Mouse (Mus musculus) intestine, embryonic 15.5 days (tissue): ENCODE measurements around the gene Hagh. TPM values are rescaled to one million over a fixed set of nuclear protein-coding genes. Genes with fewer than 3 reads are reported as not detected.

ENCODE experiments used
- ATAC-seq: fragments of 200-750 bp; cut with Nextera tagmentation; 2 replicates; pipeline ENCODE4 v1.8.0; 2017; ENCODE audit warnings: moderate TSS enrichment, moderate library complexity
- H3K27ac ChIP-seq: fragments of 300-500 bp; sonication (generic); 2 replicates; pipeline ENCODE4 v1.5.1; 2015; ENCODE audit warnings: mild to moderate bottlenecking, inconsistent platforms
- H3K27me3 ChIP-seq: fragments of 300-500 bp; sonication (generic); replicated peaks from 2 replicates; pipeline ENCODE4 v1.6.1; 2015; ENCODE audit warnings: inconsistent platforms
- H3K36me3 ChIP-seq: fragments of 300-500 bp; sonication (generic); 2 replicates; pipeline ENCODE4 v1.6.1; 2015; ENCODE audit warnings: inconsistent platforms
- H3K4me1 ChIP-seq: fragments of 300-500 bp; sonication (generic); replicated peaks from 2 replicates; pipeline ENCODE4 v1.6.1; 2015; ENCODE audit warnings: inconsistent platforms
- H3K4me2 ChIP-seq: fragments of 300-500 bp; sonication (generic); replicated peaks from 2 replicates; pipeline ENCODE4 v1.6.1; 2015; ENCODE audit warnings: mild to moderate bottlenecking, inconsistent platforms
- H3K4me3 ChIP-seq: fragments of 300-500 bp; sonication (generic); replicated peaks from 2 replicates; pipeline ENCODE4 v1.5.1; 2015; ENCODE audit warnings: inconsistent platforms
- H3K9ac ChIP-seq: fragments of 300-500 bp; sonication (generic); 2 replicates; pipeline ENCODE4 v1.6.1; 2015; ENCODE audit warnings: inconsistent platforms
- H3K9me3 ChIP-seq: fragments of 300-500 bp; sonication (generic); 2 replicates; pipeline ENCODE4 v1.6.1; 2016; ENCODE audit warnings: inconsistent platforms
- WGBS: fragments of 180-500 bp; shearing (Covaris S2); methylation state at CpG from one replicate; pipeline ENCODE4 v1.1.7; 2015; 5-methylcytosine and 5-hydroxymethylcytosine counted together
- polyA plus RNA-seq: library from polyadenylated mRNA; unstranded; fragments of >200 nt; fragmentation: Nextera tagmentation; extraction: Ambion mirVana; gene quantifications from 2 replicates; pipeline ENCODE4 v1.2.1, GENCODE M21; 2015

Gene Hagh
- polyA plus RNA-seq, 1 experiment from 2014 or later, result 55.1 TPM

GRCm38 (mm10) chr17:24877336-24878116 is 37.6 kb downstream of the Hagh start:
- no peaks in the 10 kb centered on the region for H3K27me3 ChIP-seq
- 40% methylated on average over 10 of the region's 10 CpGs for WGBS
- no peaks in the 10 kb centered on the region for H3K36me3 ChIP-seq
- peak overlapping the region; percentile 23; the same call in 1 of the 2 replicates for H3K9ac ChIP-seq
- ATAC-seq, result peak; percentile 61
- H3K27ac ChIP-seq, result peak overlapping the region; percentile 71
- H3K4me2 ChIP-seq, result peak overlapping the region; percentile 41
- H3K4me1 ChIP-seq, result peaks cover 8% of the 10 kb centered on the region; the same call in 1 of the 2 replicates
- no peaks in the 10 kb centered on the region for H3K9me3 ChIP-seq
- H3K4me3 ChIP-seq, result no peak overlapping the region

- Histone ChIP-seq H3K27me3 (no peaks in the 10 kb centered on the region), H3K4me3 (no peak overlapping the region), H3K9me3 (no peaks in the 10 kb centered on the region), H3K4me2 (peak overlapping the region; percentile 41), H3K4me1 (peaks cover 8% of the 10 kb centered on the region; the same call in 1 of the 2 replicates), H3K27ac (peak overlapping the region; percentile 71), H3K36me3 (peaks cover 4% of the 10 kb centered on the region; the same call in 1 of the 2 replicates), H3K9ac (peak overlapping the region; percentile 23; the same call in 1 of the 2 replicates)
- 21% methylated on average over 5 of the region's 5 CpGs for WGBS
- peak; percentile 68 for ATAC-seq
Observed at GRCm38 (mm10) chr17:24878117-24878397, 38.1 kb downstream of the Hagh start.

- no peak overlapping the region for H3K4me3 ChIP-seq
- peak; percentile 22; the same call in 1 of the 2 replicates for ATAC-seq
- 0 out of 2 replicates have a peak overlapping the region, but pooled peaks have one; percentile 71 for H3K27ac ChIP-seq
- H3K9ac ChIP-seq, result 0 out of 2 replicates have a peak overlapping the region, but pooled peaks have one; percentile 23
- H3K4me2 ChIP-seq, result peak overlapping the region; percentile 7; the same call in 1 of the 2 replicates
- H3K36me3 ChIP-seq, result peaks cover 5% of the 10 kb centered on the region; the same call in 1 of the 2 replicates
- H3K27me3 ChIP-seq, result no peaks in the 10 kb centered on the region
- H3K4me1 ChIP-seq, result peaks cover 8% of the 10 kb centered on the region; the same call in 1 of the 2 replicates
- H3K9me3 ChIP-seq, result no peaks in the 10 kb centered on the region
- 65% methylated on average over 8 of the region's 8 CpGs for WGBS
Observed at GRCm38 (mm10) chr17:24878531-24878930, 38.6 kb downstream of the Hagh start.

GRCm38 (mm10) chr17:24881738-24882440 is 41.9 kb downstream of the Hagh start:
- no peak for ATAC-seq
- no peak overlapping the region for H3K27ac ChIP-seq
- no peaks in the 10 kb centered on the region for H3K9me3 ChIP-seq
- no peak overlapping the region for H3K9ac ChIP-seq
- peaks cover 5% of the 10 kb centered on the region; the same call in 1 of the 2 replicates for H3K36me3 ChIP-seq
- peaks cover 18% of the 10 kb centered on the region for H3K4me1 ChIP-seq
- WGBS, result 45% methylated on average over 7 of the region's 7 CpGs
- no peak overlapping the region for H3K4me2 ChIP-seq
- H3K4me3 ChIP-seq, result no peak overlapping the region
- no peaks in the 10 kb centered on the region for H3K27me3 ChIP-seq

- Histone ChIP-seq H3K9me3 (no peaks in the 10 kb centered on the region), H3K36me3 (peaks cover 5% of the 10 kb centered on the region; the same call in 1 of the 2 replicates), H3K27me3 (no peaks in the 10 kb centered on the region), H3K4me2 (no peak overlapping the region), H3K9ac (no peak overlapping the region), H3K27ac (no peak overlapping the region), H3K4me3 (no peak overlapping the region), H3K4me1 (peaks cover 22% of the 10 kb centered on the region)
- 86% methylated on average over 6 of the region's 6 CpGs for WGBS
- ATAC-seq, result no peak
Observed at GRCm38 (mm10) chr17:24884391-24884790, 44.4 kb downstream of the Hagh start.

GRCm38 (mm10) chr17:24885356-24886133 is 45.6 kb downstream of the Hagh start:
- Histone ChIP-seq H3K4me3 (peak overlapping the region; percentile 81), H3K4me2 (peak overlapping the region; percentile 87), H3K9me3 (no peaks in the 10 kb centered on the region), H3K27me3 (no peaks in the 10 kb centered on the region), H3K4me1 (peaks cover 22% of the 10 kb centered on the region), H3K9ac (peak overlapping the region; percentile 66), H3K36me3 (peaks cover 9% of the 10 kb centered on the region; the same call in 1 of the 2 replicates), H3K27ac (no peak overlapping the region)
- ATAC-seq, result no peak
- 25% methylated on average over 22 of the region's 22 CpGs for WGBS

GRCm38 (mm10) chr17:24886134-24886931 is 46.4 kb downstream of the Hagh start, which contains the start of the genes Nubp2 and Spsb3:
Nubp2 (minus strand) TSS chr17:24886349.
Spsb3 (plus strand) TSS chr17:24886643.
- peak within 1 kb of the TSS; percentile 97 for H3K4me3 ChIP-seq
- H3K9me3 ChIP-seq, result no peaks in the 10 kb centered on the region
- peak within 1 kb of the TSS; percentile 88 for H3K9ac ChIP-seq
- H3K27ac ChIP-seq, result peak within 1 kb of the TSS; percentile 59; the same call in 1 of the 2 replicates
- under 1% methylated on average over 69 of the region's 69 CpGs for WGBS
- H3K36me3 ChIP-seq, result peaks cover 17% of the 10 kb centered on the region
- peak within 1 kb of the TSS; percentile 88 for H3K4me2 ChIP-seq
- peaks cover 22% of the 10 kb centered on the region for H3K4me1 ChIP-seq
- no peaks in the 10 kb centered on the region for H3K27me3 ChIP-seq
- peak; percentile 99 for ATAC-seq

- H3K27me3 ChIP-seq, result no peaks in the 10 kb centered on the region
- H3K4me3 ChIP-seq, result peak overlapping the region; percentile 97
- peak overlapping the region; percentile 88 for H3K9ac ChIP-seq
- H3K4me2 ChIP-seq, result peak overlapping the region; percentile 88
- WGBS, result 2% methylated on average over 18 of the region's 18 CpGs
- peak overlapping the region; percentile 59; the same call in 1 of the 2 replicates for H3K27ac ChIP-seq
- H3K36me3 ChIP-seq, result peaks cover 18% of the 10 kb centered on the region
- no peaks in the 10 kb centered on the region for H3K9me3 ChIP-seq
- peaks cover 22% of the 10 kb centered on the region for H3K4me1 ChIP-seq
- ATAC-seq, result no peak; the same call in none of the 2 replicates
Observed at GRCm38 (mm10) chr17:24886932-24887271, 47.0 kb downstream of the Hagh start.

- Histone ChIP-seq H3K27ac (no peak overlapping the region), H3K9ac (peak overlapping the region; percentile 88), H3K4me1 (peaks cover 22% of the 10 kb centered on the region), H3K4me3 (peak overlapping the region; percentile 97), H3K9me3 (no peaks in the 10 kb centered on the region), H3K4me2 (peak overlapping the region; percentile 88), H3K27me3 (no peaks in the 10 kb centered on the region), H3K36me3 (peaks cover 23% of the 10 kb centered on the region)
- no peak for ATAC-seq
- WGBS, result 57% methylated on average over 18 of the region's 18 CpGs
Observed at GRCm38 (mm10) chr17:24887291-24888080, 47.5 kb downstream of the Hagh start.

- ATAC-seq, result no peak
- Histone ChIP-seq H3K4me1 (peaks cover 25% of the 10 kb centered on the region), H3K9ac (no peak overlapping the region), H3K36me3 (peaks cover 29% of the 10 kb centered on the region), H3K4me2 (no peak overlapping the region), H3K27me3 (no peaks in the 10 kb centered on the region), H3K4me3 (no peak overlapping the region), H3K27ac (no peak overlapping the region), H3K9me3 (no peaks in the 10 kb centered on the region)
- 86% methylated on average over 3 of the region's 3 CpGs for WGBS
Observed at GRCm38 (mm10) chr17:24888862-24889261, 48.9 kb downstream of the Hagh start.
